Mouse (Mus musculus) kidney, embryonic 14.5 days (tissue): ENCODE results near the gene Wdr5. TPM values are rescaled to one million over a fixed set of nuclear protein-coding genes. Genes with fewer than 3 reads are reported as not detected.
A peak's percentile ranks its signal among the peaks of the same experiment; 100 is the strongest.
"Not testable (repeated sequence)": the region's sequence is repeated elsewhere in the genome, so short reads cannot be mapped to it uniquely, and the experiment has no call there.

Experiments
- ATAC-seq: fragments of 200-750 bp; cut with Nextera tagmentation; 2 replicates; pipeline ENCODE4 v1.8.0; 2017; ENCODE audit warnings: moderate number of reproducible peaks, mild to moderate bottlenecking, moderate TSS enrichment, moderate library complexity; ENCODE audit not compliant: low FRiP score, low TSS enrichment
- H3K27ac ChIP-seq: fragments of 300-500 bp; sonication (generic); 2 replicates; pipeline ENCODE4 v1.5.1; 2014; ENCODE audit warnings: low read depth, mild to moderate bottlenecking, low read length, moderate library complexity, mixed read lengths
- H3K27me3 ChIP-seq: fragments of 300-500 bp; sonication (generic); 2 replicates; pipeline ENCODE4 v1.6.1; 2014; ENCODE audit warnings: mild to moderate bottlenecking, low read length; ENCODE audit not compliant: control insufficient read depth, insufficient read depth
- H3K36me3 ChIP-seq: fragments of 300-500 bp; sonication (generic); 2 replicates; pipeline ENCODE4 v1.6.1; 2014; ENCODE audit warnings: low read length, mixed read lengths; ENCODE audit not compliant: control insufficient read depth, insufficient read depth
- H3K4me1 ChIP-seq: fragments of 300-500 bp; sonication (generic); 2 replicates; pipeline ENCODE4 v1.6.1; 2014; ENCODE audit warnings: low read length, mixed read lengths; ENCODE audit not compliant: control insufficient read depth, insufficient read depth
- H3K4me2 ChIP-seq: fragments of 300-500 bp; sonication (generic); replicated peaks from 2 replicates; pipeline ENCODE4 v1.6.1; 2014; ENCODE audit warnings: low read depth, mild to moderate bottlenecking, low read length
- H3K4me3 ChIP-seq: fragments of 300-500 bp; sonication (generic); 2 replicates; pipeline ENCODE4 v1.5.1; 2014; ENCODE audit warnings: mild to moderate bottlenecking, low read length
- H3K9ac ChIP-seq: fragments of 300-500 bp; sonication (generic); 2 replicates; pipeline ENCODE4 v1.6.1; 2014; ENCODE audit warnings: low read depth, mild to moderate bottlenecking, low read length, moderate library complexity
- H3K9me3 ChIP-seq: fragments of 300-500 bp; sonication (generic); 2 replicates; pipeline ENCODE4 v1.6.1; 2016; ENCODE audit warnings: low read length; ENCODE audit not compliant: control insufficient read depth
- WGBS: fragments of 180-500 bp; shearing (Covaris S2); extraction: QIAGEN DNeasy Blood & Tissue Kit; methylation state at CpG from one replicate; pipeline ENCODE4 v1.1.7; 2014; 5-methylcytosine and 5-hydroxymethylcytosine counted together
- polyA plus RNA-seq: library from polyadenylated mRNA; unstranded; fragments of >200 nt; fragmentation: Nextera tagmentation; extraction: Ambion mirVana; gene quantifications from 2 replicates; pipeline ENCODE4 v1.2.1, GENCODE M21; 2014

Gene Wdr5
- polyA plus RNA-seq, 1 experiment from 2014 or later = 73.5 TPM

DNA sequence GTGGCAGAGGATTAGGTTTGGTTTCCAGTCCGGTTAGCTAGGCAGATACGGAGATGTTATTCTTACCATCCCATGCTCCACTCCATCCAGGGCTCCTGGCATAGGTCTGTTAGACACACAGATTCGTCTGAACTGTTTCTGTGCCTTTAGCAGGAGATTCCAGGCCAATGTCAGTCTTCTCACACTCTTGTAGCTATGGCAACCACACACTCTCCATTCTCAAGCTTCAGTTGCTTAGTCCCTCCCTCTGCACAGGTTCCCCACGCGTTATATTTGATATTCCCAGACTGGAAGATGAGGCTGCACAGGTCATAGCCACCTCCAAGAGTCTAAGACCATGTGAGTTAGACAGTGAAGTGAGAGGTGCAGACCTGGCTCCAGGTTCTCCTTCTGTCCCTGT is 1.1 kb upstream of the Wdr5 start:
- no peak for ATAC-seq
- Histone ChIP-seq H3K9ac (peak overlapping the region; percentile 93; the same call in 1 of the 2 replicates), H3K4me3 (peak overlapping the region; percentile 76; the same call in 1 of the 2 replicates), H3K4me2 (peak overlapping the region; percentile 92), H3K36me3 (peaks cover 5% of the 10 kb centered on the region), H3K27ac (peak overlapping the region; percentile 89), H3K9me3 (no peaks in the 10 kb centered on the region), H3K27me3 (no peaks in the 10 kb centered on the region), H3K4me1 (peaks cover 21% of the 10 kb centered on the region)
- 64% methylated on average over 5 of the region's 5 CpGs for WGBS

GRCm38 (mm10) chr2:27515341-27516166 is 597 bp downstream of the Wdr5 start:
- H3K36me3 ChIP-seq = peaks cover 22% of the 10 kb centered on the region
- 1% methylated on average over 40 of the region's 40 CpGs for WGBS
- H3K4me2 ChIP-seq = peak overlapping the region; percentile 92
- peak overlapping the region; percentile 76 for H3K4me3 ChIP-seq
- H3K27ac ChIP-seq = peak overlapping the region; percentile 89
- ATAC-seq = peak; percentile 73
- H3K27me3 ChIP-seq = no peaks in the 10 kb centered on the region
- peaks cover 21% of the 10 kb centered on the region for H3K4me1 ChIP-seq
- peak overlapping the region; percentile 93 for H3K9ac ChIP-seq
- no peaks in the 10 kb centered on the region for H3K9me3 ChIP-seq

GRCm38 (mm10) chr2:27516289-27516688 is 1.3 kb downstream of the Wdr5 start:
- Histone ChIP-seq H3K4me2 (peak overlapping the region; percentile 92), H3K27me3 (no peaks in the 10 kb centered on the region), H3K4me3 (peak overlapping the region; percentile 76), H3K4me1 (peaks cover 21% of the 10 kb centered on the region), H3K36me3 (peaks cover 29% of the 10 kb centered on the region), H3K9me3 (no peaks in the 10 kb centered on the region), H3K9ac (peak overlapping the region; percentile 93), H3K27ac (no peak overlapping the region)
- 17% methylated on average over 1 of the region's 1 CpGs for WGBS
- ATAC-seq = no peak

GRCm38 (mm10) chr2:27518283-27518682 is 3.3 kb downstream of the Wdr5 start:
- peaks cover 42% of the 10 kb centered on the region for H3K36me3 ChIP-seq
- H3K4me3 ChIP-seq = no peak overlapping the region
- H3K4me1 ChIP-seq = peaks cover 21% of the 10 kb centered on the region
- H3K27ac ChIP-seq = no peak overlapping the region
- H3K27me3 ChIP-seq = no peaks in the 10 kb centered on the region
- ATAC-seq = no peak
- no peak overlapping the region for H3K9ac ChIP-seq
- no peak overlapping the region for H3K4me2 ChIP-seq
- no peaks in the 10 kb centered on the region for H3K9me3 ChIP-seq
- WGBS = 94% methylated on average over 3 of the region's 3 CpGs

- H3K4me3 ChIP-seq, H3K27me3 ChIP-seq, H3K9ac ChIP-seq, ATAC-seq, H3K9me3 ChIP-seq: not testable (repeated sequence)
- Histone ChIP-seq H3K4me2 (peak overlapping the region; percentile 32), H3K4me1 (peaks cover 12% of the 10 kb centered on the region), H3K36me3 (peaks cover 32% of the 10 kb centered on the region), H3K27ac (peak overlapping the region; percentile 62)
- 69% methylated on average over 5 of the region's 5 CpGs for WGBS
Measured at GRCm38 (mm10) chr2:27538455-27539330, 23.7 kb downstream of the Wdr5 start.

DNA sequence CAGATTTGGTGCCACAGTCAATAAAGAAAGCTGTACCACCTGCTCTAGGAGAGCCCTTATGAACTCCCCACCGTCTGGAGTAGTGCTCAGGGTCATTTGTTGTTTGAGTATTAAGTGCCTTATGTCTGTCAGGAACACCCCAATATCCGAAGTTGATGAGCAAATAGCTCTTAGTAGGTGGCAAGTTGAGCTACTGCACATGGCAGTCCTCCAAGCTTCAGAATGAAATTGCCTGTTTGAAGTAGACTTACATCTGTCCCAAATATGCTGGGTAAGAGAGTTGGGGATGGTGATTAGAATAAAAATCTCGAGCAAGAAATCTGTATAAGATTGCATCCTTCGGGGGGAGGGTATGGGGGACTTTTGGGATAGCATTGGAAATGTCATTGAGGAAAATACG is 24.4 kb downstream of the Wdr5 start:
- ATAC-seq = 0 out of 2 replicates have a peak, but pooled peaks have one; percentile 12
- Histone ChIP-seq H3K4me2 (peak overlapping the region; percentile 32), H3K27ac (peak overlapping the region; percentile 62), H3K9ac (0 out of 2 replicates have a peak overlapping the region, but pooled peaks have one; percentile 4), H3K4me3 (no peak overlapping the region; the same call in 1 of the 2 replicates), H3K27me3 (no peaks in the 10 kb centered on the region), H3K36me3 (peaks cover 26% of the 10 kb centered on the region), H3K4me1 (peaks cover 12% of the 10 kb centered on the region), H3K9me3 (no peaks in the 10 kb centered on the region)
- WGBS = 20% methylated on average over 5 of the region's 5 CpGs

GRCm38 (mm10) chr2:27539772-27540514 is 25.0 kb downstream of the Wdr5 start:
- ATAC-seq = peak; percentile 98
- H3K36me3 ChIP-seq = peaks cover 20% of the 10 kb centered on the region
- under 1% methylated on average over 46 of the region's 46 CpGs for WGBS
- peaks cover 12% of the 10 kb centered on the region for H3K4me1 ChIP-seq
- H3K27me3 ChIP-seq = no peaks in the 10 kb centered on the region
- no peaks in the 10 kb centered on the region for H3K9me3 ChIP-seq
- peak overlapping the region; percentile 68 for H3K4me2 ChIP-seq
- H3K4me3 ChIP-seq = peak overlapping the region; percentile 39
- H3K9ac ChIP-seq = peak overlapping the region; percentile 63
- peak overlapping the region; percentile 86 for H3K27ac ChIP-seq

DNA sequence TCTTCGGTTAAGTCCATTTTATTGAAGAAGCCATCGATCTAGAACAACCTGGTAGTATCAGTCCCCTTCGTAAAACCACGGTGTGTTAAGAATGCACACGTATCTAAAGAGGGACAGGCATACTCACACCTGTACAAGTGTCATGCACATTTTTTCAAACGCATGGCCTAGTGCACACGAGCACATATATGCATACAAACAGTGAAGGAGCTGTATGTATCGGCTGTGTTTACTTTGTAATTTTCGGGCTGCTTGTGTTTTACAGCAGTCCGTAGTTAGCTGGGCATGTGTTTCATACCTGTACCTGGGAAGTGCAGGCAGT is 25.5 kb downstream of the Wdr5 start:
- Histone ChIP-seq H3K27ac (peak overlapping the region; percentile 86), H3K9me3 (no peaks in the 10 kb centered on the region), H3K4me1 (peaks cover 12% of the 10 kb centered on the region), H3K4me3 (peak overlapping the region; percentile 39), H3K4me2 (peak overlapping the region; percentile 68), H3K27me3 (no peaks in the 10 kb centered on the region), H3K9ac (peak overlapping the region; percentile 63), H3K36me3 (peaks cover 14% of the 10 kb centered on the region)
- ATAC-seq = peak; percentile 37
- 28% methylated on average over 10 of the region's 10 CpGs for WGBS
